Mouse (Mus musculus): ENCODE measurements around the gene Jmjd1c.

The Jmjd1c gene

DNA sequence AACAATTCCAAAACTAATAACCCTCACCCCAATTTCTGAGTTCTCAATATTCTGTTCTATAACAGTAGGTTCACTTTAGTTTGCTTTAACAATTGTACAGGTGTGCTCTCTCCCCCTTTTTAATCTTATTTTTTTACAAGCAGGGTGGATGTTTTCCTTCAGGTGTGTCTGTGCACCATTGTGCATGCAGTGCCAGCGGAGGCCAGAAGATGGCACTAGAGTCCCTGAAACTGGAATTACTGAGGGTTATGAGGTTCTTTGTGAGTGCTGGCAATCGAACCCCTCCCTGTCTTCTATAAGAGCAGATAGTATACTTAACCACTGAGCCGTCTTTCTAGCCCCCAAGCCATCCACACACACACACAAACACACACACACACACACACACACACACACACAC lies 96.4 kb downstream of the Jmjd1c start:
- DNase-seq (ENCODE audit: low read depth): no peak

DNA sequence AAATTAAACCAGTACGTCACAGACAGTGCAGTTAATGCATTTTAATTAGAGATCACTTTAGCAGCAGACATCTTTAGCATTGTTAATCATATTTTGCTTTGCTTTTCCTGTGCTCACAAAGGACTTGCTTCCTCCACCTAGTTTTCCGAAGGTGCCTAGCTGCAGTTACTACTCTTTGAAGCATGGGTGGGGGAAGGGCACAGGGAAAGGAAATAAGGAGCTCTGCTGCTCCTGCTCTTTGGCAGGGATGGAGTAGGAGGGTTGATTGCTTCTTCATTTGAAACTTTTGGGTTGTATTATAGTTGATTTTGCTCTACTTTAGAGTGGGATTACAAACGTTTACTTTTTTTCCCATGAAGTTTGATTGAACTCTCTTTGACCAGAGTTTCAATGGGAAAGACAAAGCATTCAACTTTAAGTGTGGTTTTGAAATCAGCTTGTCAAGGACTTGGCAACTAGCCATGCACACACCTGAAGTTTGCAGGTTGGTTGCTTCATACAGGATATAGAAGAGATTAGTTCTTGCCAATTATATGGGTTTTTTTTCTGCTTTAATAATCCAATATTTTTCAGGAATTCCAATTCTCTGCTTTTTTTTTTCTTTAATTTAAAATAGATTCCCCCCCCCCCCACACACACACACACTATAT lies 97.2 kb downstream of the Jmjd1c start:
- no peak for DNase-seq (ENCODE audit: low read depth)

DNA sequence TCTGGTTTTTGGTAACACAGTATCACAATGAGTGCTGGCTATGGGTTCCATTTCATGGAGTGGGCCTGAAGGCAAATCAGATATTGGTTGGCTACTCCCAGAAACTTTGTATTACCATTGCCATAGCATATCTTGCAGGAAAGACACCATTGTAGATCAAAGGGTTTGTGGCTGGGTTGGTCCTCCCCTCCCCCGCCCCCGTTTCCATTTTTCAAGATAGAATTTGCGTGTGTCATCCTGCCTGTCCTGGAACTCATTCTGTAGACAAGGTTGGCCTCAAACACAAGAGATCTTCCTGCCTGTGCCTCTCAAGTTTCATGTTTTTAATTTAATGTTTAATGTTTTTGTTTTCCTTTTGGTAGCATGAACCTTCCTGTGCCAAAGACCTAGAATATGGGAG lies 98.1 kb downstream of the Jmjd1c start:
- no peak for DNase-seq (ENCODE audit: low read depth)

DNA sequence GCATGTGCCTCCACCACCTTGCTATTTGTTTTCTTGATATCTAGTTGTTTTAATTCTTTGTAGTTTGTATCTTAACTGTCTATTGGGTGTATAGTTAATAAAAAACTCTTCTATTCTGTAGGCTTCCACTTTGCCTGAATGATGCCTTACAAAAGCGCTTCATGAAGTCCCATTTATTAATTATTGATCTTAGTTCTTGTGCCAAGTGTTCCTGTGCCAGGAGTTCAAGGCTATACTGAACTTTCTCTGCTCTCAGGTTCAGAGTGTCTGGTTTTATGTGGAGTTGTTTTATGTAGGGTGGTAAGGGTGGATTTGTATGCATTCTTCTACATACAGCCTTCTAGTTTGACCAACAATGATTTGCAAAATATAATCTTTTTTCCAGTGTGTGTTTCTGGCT lies 99.7 kb downstream of the Jmjd1c start:
- no peak for DNase-seq (ENCODE audit: low read depth)

DNA sequence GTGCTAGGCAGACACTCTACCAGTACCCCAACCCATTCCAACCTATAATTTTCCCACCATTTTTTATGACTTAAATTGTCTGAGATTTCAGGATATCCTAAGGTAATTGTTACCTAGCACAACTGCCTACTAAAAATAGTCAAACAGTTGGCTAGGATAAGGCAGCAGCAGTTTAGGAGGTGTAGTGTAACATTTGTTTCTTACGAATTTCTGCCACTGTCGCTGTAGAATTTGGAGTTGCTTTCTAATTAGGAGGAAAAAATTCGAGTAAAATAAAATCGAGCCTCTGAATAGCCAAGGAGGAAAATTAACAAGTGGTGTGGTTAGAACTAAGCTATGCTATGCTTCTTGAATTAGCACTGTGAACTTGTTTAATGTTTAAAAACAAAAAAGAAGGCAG lies 101.3 kb downstream of the Jmjd1c start:
- no peak for DNase-seq (ENCODE audit: low read depth)

DNA sequence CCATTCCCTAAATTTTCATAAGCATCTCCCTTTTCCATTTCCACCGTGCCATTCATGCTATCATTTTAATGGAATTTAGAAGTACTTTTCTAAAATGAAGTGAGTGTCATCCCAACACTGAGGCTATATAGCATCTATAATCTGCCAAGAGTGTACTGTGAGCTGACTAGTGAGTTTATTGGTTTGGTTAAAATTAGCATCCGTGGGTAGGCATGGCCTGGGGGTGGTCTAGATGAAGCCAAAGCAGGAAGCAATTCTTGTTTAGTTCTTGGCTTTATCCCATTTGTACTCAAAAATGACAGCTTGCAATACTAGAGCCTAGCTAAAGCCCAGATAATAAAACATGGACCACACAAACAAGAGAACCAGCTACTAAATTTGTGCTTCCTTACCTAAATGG lies 101.9 kb downstream of the Jmjd1c start:
- DNase-seq (ENCODE audit: low read depth): no peak

DNA sequence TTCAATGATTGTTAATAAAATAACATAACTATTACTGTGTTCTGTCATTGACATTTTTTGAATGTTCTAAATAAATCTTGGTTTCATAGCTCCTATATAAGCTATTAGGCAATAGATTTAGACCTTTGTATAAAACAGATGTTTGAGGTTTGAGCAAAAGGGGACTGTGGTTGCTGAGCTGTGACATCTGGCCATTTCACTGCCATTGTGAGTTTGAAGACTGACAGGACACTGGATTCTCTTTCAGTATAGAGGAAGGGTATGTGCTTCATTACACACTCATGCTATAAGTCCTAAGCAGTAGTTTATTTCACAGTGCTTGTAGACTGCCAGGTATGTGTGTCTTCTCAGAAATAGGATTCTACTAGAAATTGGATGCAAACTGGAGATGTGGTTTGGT lies 105.8 kb downstream of the Jmjd1c start:
- DNase-seq (ENCODE audit: low read depth): no peak

DNA sequence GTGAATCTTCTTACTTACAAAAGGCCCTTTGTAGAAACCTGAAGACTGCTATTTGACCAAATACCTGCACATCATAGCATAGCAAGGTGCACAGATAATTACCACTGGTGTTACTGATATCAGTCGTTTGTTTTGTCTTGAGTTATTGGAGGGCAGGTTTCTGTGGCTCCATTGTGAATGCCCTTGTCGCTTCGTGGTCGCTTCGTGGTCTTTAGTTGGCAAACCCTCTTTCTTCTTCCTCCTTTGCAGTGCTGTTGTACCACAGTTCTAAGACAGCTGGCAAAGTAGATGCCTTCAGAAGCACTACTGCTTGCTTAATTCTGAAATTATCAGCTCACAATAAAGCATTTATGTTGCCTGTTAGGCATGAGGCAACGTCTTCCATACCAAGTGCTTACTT lies 106.5 kb downstream of the Jmjd1c start:
- DNase-seq (ENCODE audit: low read depth): no peak

DNA sequence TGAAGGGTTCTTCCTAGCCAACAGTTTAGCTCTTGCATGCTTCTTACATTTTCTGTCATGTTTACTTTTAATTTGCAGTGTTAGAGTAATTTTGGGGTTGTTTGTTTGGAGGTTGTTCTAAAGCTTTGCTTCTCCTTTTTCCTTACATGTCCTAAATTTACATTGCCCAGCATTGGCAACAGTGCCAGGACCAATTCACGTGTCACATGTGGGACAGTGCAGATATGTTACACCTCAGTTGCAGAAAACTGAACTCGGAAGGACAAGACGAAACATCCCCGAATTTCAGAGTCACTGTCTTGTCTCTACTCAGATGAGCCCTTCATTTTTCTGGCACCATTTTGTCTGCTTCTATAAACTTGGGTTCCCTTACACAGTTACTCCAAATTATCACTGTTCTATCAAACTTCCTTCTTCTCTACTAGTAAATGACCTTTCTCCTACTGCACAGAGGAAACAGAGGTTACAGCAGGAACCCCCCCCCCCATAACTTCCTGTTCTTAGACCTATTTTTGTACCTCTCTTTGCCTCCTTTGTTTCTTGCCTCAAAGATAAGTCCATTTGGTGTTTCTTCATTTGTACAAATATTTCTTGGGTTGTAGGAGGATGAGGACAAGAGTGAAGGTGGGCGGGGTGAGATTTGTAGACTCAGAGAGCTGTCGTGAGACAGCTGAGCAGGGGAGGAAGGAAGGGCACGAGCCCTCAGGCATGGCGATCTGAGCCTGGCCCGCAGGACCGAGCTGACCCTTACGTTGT lies 108.9 kb downstream of the Jmjd1c start:
- no peak for DNase-seq (ENCODE audit: low read depth)

DNA sequence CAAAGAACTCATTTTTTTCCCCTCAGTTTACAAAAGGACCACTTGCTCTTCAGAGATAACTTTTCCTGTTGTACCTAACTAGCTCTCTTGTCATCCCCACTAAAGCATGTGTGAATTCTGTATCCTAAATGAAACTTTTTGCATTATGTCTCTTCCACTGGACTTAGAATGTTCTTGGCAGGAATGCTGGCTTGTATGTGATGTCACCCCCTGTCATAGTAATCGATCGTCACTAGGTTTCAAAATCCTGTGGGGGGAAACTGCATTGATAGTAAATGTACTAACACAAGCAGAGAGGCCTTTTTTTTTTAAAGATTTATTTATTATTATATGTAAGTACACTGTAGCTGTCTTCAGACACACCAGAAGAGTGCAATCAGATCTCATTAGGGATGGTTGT lies 112.0 kb downstream of the Jmjd1c start:
- no peak for DNase-seq (ENCODE audit: low read depth)

DNA sequence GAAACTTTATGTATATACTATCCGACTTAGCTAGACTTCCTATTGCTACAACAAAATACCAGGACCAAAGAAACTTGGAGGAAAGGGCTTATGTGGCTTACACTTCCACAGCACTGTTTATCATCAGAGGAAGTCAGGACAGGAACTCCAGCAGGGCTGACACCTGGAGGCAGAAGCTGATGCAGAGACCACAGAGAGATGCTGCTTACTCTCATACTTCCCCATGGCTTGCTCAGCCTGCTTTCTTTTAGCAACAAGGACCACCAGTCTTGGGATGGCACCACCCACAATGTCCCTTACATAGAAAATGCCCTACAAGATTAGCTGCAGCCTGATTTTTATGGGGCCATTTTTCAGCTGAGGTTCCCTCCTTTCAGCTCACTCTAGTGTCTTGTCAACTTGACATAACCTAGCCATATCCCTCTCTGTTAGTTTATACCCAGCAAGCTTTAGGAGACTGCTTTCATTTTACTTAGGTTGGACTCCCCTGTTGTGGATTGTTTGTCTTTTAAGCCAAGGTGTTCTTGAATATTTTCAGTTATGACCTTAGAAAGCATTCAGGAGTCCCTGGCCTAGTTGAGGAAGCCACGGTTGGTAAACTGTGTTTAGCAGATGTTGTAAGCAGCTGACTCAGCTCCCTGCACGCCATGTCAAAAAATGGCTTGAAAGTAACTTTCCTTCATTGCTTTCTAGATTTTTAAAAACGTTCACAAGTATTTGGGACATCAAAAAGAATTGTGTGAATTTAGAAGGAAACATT lies 114.2 kb downstream of the Jmjd1c start:
- no peak for DNase-seq (ENCODE audit: low read depth)

DNA sequence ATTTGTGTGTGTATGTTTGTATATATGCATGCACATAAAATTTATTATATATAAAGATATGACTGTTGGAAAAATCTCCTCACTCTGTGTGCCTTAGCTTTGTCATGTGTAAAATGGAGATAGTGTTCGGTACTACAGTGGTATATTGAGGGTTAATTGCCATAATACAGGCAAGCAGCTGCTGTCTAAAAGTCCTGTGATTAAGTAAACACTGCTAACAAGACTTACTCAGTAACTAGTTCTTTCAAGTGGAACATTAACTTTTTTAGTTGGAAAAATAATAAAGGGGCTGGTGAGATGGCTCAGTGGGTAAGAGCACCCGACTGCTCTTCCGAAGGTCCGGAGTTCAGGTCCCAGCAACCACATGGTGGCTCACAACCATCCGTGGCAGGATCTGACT lies 116.1 kb downstream of the Jmjd1c start:
- DNase-seq (ENCODE audit: low read depth): no peak

DNA sequence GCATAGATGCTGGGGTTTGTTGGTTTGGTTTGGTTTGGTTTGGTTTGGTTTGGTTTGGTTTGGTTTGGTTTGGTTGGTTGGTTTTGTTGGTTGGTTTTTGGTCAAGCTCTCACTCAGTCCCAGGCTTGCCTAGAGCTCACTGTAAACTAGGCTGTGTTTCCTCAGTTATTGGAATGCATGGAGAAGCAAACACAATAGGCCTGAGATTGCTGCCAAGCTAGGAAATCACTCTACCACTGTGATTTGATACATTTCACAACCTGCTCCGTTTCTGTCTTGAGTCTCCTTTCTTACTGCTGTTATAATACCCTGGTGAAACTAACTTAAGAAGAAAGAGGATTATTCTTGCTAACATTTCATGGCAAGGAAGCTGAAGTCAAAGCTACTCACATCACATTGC lies 117.8 kb downstream of the Jmjd1c start:
- DNase-seq (ENCODE audit: low read depth): no peak

DNA sequence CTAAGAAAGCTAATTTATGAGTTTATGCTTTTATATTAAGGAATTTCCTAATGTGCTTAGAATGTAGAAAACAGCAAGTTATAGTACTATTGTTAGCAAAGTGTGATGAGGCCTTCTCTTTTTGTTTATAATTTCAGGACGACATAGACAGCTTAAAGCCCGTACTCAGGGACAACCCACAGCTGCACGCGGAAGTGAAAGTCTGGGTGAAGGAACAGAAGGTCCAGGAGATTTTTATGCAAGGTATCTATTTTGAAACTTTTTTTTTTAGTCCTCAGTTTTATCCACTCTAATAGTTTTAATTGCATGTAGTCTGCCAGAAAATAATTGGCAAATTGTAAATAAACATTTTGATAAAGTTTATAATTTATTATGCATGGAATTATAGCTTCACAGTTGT lies 119.2 kb downstream of the Jmjd1c start:
- no peak for DNase-seq (ENCODE audit: low read depth)

DNA sequence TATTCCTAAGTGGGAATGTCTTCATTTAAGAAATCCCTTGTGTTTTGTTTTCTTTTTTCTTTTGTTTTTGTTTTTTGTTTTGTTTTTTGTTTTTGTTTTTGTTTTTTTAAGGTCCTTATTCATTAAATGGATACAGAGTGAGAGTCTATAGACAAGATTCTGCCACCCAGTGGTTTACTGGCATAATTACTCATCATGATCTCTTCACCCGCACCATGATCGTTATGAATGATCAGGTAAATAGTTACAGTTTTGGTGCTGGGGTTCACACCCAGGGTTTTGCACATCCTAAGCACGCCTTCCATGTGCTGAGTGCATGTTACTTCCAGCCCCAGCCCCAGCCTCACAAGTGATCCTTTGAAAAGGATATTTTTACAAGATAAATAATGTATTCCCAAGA lies 120.9 kb downstream of the Jmjd1c start:
- DNase-seq (ENCODE audit: low read depth): no peak

DNA sequence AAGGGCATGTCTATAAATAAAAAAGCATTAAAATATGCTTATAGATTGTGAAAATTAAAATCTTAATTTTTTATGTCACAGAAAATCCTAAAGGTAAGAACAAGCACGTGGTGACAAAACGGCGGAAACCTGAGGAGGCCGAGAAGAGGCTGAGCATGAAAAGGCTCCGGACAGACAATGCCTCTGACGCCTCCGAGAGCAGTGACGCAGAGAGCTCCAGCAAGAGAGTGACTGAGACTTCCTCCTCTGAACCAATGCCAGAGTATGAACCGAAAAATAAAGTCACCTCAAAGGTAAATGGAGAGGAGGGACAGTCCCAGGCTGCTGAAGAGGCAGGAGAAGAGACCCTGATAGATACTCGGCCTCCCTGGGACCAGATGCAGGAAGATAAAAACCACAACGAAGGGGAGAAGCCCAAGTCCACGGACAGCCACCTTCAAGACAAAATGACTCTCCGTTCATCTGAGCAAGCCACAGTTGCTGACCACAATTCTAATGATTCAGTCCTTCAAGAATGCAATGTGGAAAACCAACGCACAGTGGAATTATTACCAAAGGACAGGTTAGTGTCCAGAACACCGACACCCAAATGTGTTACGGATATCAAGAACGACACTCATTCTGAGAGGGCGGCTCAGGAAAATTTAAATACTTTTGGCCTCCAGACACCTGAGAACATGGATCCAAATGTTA lies 123.1 kb downstream of the Jmjd1c start:
- no peak for DNase-seq (ENCODE audit: low read depth)

DNA sequence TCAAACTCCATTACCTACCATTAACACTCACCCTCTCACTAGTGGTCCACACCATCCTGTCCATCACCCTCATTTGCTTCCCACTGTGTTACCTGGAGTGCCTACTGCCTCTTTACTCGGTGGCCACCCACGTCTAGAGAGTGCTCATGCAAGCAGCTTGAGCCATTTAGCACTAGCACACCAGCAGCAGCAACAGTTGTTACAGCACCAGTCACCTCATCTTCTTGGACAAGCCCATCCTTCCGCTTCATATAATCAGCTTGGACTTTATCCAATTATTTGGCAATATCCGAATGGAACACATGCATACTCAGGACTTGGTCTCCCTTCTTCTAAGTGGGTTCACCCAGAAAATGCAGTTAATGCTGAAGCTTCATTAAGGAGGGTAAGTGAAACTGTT lies 124.3 kb downstream of the Jmjd1c start:
- DNase-seq (ENCODE audit: low read depth): no peak

DNA sequence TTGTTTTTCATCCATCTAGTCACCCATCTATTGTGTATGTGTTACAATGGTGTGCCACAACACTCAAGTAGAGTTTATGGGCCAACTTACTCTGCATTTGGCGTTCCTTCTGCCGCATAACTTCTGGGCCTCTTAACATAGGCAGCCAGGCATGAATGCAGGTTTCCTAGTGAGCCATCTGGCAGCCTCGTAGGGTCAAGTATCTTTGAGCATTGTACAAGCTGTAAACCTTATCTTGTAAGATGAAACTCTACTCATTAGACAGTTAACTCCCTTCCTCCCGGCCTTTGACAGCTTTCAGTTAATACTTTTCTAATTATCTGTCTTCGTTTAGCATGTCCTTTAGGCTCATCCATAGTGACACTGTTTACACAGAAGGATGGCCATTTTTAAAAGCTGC lies 125.4 kb downstream of the Jmjd1c start:
- no peak for DNase-seq (ENCODE audit: low read depth)

DNA sequence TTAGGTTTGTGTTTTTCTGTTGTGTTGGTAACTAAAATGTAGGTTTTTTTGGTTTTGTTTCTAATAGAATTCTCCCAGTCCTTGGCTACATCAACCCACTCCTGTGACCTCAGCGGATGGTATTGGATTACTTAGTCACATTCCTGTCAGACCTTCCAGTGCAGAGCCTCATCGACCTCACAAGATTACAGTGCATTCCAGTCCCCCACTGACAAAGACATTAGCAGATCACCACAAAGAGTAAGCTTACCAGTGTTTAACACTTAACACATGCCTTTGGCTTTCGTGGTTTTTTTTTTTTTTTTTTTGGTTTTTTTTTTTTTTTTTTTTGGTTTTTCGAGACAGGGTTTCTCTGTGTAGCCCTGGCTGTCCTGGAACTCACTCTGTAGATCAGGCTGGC lies 128.0 kb downstream of the Jmjd1c start:
- peak; percentile 65 for DNase-seq (ENCODE audit: low read depth)

DNA sequence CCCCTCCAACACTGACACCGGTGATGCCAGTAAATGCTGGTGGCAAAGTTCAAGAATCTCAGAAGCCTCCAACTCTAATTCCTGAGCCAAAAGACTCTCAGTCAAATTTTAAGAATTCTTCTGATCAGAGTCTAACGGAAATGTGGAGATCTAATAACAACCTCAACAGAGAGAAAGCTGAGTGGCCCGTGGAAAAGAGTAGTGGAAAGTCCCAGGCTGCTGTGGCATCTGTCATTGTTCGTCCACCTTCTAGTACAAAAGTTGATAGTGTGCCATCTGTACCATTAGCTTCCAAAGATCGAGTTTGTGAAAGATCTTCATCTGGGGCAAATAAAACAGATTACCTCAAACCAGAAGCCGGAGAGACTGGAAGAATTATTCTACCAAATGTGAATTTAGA lies 129.6 kb downstream of the Jmjd1c start:
- no peak for DNase-seq (ENCODE audit: low read depth)

DNA sequence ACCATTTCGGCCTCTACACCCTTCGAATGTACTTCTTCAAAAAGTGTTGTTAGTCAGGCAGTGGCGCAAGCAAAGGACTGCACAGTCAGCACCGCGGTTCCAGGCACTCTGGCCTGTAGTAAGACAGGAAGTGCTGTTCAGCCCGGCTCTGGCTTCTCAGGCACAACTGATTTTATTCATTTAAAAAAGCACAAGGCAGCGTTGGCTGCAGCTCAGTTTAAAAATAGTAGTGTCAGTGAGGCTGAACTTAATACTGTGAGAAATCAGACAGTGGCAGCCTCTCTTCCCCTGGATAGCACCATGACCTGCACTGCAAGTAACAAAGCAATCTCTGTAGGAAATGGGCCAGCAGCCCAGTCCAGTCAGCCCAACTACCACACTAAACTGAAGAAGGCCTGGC lies 130.2 kb downstream of the Jmjd1c start:
- peak; percentile 89 for DNase-seq (ENCODE audit: low read depth)

DNA sequence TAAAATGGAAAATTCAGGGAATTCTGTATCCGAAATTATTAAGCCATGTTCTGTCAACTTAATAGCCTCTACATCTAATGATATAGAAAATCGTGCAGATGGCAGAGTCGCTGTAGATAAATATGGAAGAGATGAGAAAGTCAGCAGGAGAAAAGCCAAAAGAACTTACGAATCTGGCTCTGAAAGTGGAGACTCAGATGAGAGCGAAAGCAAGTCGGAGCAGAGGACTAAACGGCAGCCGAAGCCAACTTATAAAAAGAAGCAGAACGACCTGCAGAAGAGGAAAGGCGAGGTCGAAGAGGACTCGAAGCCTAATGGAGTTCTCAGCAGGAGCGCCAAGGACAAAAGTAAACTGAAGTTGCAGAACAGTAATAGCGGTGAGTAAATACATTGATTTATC lies 130.6 kb downstream of the Jmjd1c start:
- no peak for DNase-seq (ENCODE audit: low read depth)

DNA sequence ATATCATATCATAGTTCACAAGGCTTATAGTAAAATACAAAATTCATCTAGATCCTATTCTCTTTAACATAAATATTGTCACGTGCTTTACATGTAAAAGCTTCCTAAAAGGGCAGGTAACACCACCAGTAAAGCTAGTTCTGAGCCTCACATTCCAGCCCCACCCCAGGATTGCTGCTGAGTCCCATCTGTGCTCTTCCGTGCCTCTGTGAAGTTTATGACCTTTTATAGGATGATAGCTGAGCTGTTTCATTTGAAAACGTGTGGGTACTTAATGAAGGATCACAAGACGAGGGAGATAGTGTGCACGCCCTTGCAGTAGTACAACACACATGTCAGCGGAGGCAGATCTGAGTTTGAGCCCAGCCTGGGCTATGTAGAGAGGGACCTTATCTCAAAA lies 134.5 kb downstream of the Jmjd1c start:
- DNase-seq (ENCODE audit: low read depth): no peak
